Mouse (Mus musculus): ENCODE measurements around the gene Sox10. TPM values are rescaled to one million over a fixed set of nuclear protein-coding genes. Genes with fewer than 3 reads are reported as not detected.

Sox10 gene
- polyA plus RNA-seq, 1 experiment: 0.43 TPM

- Histone ChIP-seq H3K27me3 (ENCODE audit: control insufficient read depth, insufficient read depth, low read length, poor library complexity, severe bottlenecking) (no peaks in the 10 kb centered on the region), H3K9me3 (replicated peaks; ENCODE audit: control insufficient read depth, insufficient read depth, low read length, poor library complexity, severe bottlenecking) (no peaks in the 10 kb centered on the region), H3K4me1 (ENCODE audit: control insufficient read depth, insufficient read depth, low read length) (peaks cover 2% of the 10 kb centered on the region), H3K4me3 (ENCODE audit: low read depth, low read length) (peak overlapping the region; percentile 84), H3K9ac (ENCODE audit: low read depth, poor library complexity, severe bottlenecking) (peak overlapping the region; percentile 35), H3K27ac (ENCODE audit: insufficient read depth, low read length) (no peak overlapping the region), H3K36me3 (ENCODE audit: control insufficient read depth, insufficient read depth, low read length, poor library complexity, severe bottlenecking) (peaks cover 19% of the 10 kb centered on the region)
- TF ChIP-seq EP300 (IDR thresholded peaks at IDR 0.05; ENCODE audit: insufficient read depth, low read depth, low read length): no peak
Measured at GRCm38 (mm10) chr15:79141566-79141917, 23.5 kb downstream of the Sox10 start.

- peak; percentile 90 for TF ChIP-seq POLR2A (IDR thresholded peaks at IDR 0.05; ENCODE audit: insufficient read depth, low read length)
- peak; percentile 39; the same call in 1 of the 2 replicates for TF ChIP-seq EP300 (IDR thresholded peaks at IDR 0.05; ENCODE audit: insufficient read depth, low read depth, low read length)
- no peak for TF ChIP-seq CTCF (IDR thresholded peaks at IDR 0.05; ENCODE audit: low read depth, low read length)
- peak within 1 kb of the TSS; percentile 35 for H3K9ac ChIP-seq (ENCODE audit: low read depth, poor library complexity, severe bottlenecking)
Measured at GRCm38 (mm10) chr15:79140866-79141565, 24.0 kb downstream of the Sox10 start, which contains the start of the genes Polr2f and 1700088E04Rik. Gene Polr2f (plus strand): TSS chr15:79141009. Gene 1700088E04Rik (minus strand): TSS chr15:79141253.

GRCm38 (mm10) chr15:79139640-79140039 lies 25.4 kb downstream of the Sox10 start:
- Histone ChIP-seq H3K4me1 (ENCODE audit: control insufficient read depth, insufficient read depth, low read length) (peaks cover 2% of the 10 kb centered on the region), H3K4me3 (ENCODE audit: low read depth, low read length) (no peak overlapping the region), H3K27me3 (ENCODE audit: control insufficient read depth, insufficient read depth, low read length, poor library complexity, severe bottlenecking) (no peaks in the 10 kb centered on the region), H3K9ac (ENCODE audit: low read depth, poor library complexity, severe bottlenecking) (no peak overlapping the region), H3K36me3 (ENCODE audit: control insufficient read depth, insufficient read depth, low read length, poor library complexity, severe bottlenecking) (peaks cover 7% of the 10 kb centered on the region), H3K9me3 (replicated peaks; ENCODE audit: control insufficient read depth, insufficient read depth, low read length, poor library complexity, severe bottlenecking) (no peaks in the 10 kb centered on the region), H3K27ac (ENCODE audit: insufficient read depth, low read length) (no peak overlapping the region)
- no peak for TF ChIP-seq POLR2A (IDR thresholded peaks at IDR 0.05; ENCODE audit: insufficient read depth, low read length)
- peak; percentile 51 for TF ChIP-seq CTCF (IDR thresholded peaks at IDR 0.05; ENCODE audit: low read depth, low read length)

More at GRCm38 (mm10) chr15:79140866-79141565, 24.0 kb downstream of the Sox10 start, which contains the start of the genes Polr2f and 1700088E04Rik:
- Histone ChIP-seq H3K4me1 (ENCODE audit: control insufficient read depth, insufficient read depth, low read length) (peaks cover 2% of the 10 kb centered on the region), H3K9me3 (replicated peaks; ENCODE audit: control insufficient read depth, insufficient read depth, low read length, poor library complexity, severe bottlenecking) (no peaks in the 10 kb centered on the region), H3K36me3 (ENCODE audit: control insufficient read depth, insufficient read depth, low read length, poor library complexity, severe bottlenecking) (peaks cover 16% of the 10 kb centered on the region), H3K27ac (ENCODE audit: insufficient read depth, low read length) (no peak within 1 kb of the TSS), H3K27me3 (ENCODE audit: control insufficient read depth, insufficient read depth, low read length, poor library complexity, severe bottlenecking) (no peaks in the 10 kb centered on the region), H3K4me3 (ENCODE audit: low read depth, low read length) (peak within 1 kb of the TSS; percentile 84)

- TF ChIP-seq CTCF (IDR thresholded peaks at IDR 0.05; ENCODE audit: low read depth, low read length): no peak
- TF ChIP-seq POLR2A (IDR thresholded peaks at IDR 0.05; ENCODE audit: insufficient read depth, low read length): no peak
- TF ChIP-seq EP300 (IDR thresholded peaks at IDR 0.05; ENCODE audit: insufficient read depth, low read depth, low read length): no peak
- H3K27ac ChIP-seq (ENCODE audit: insufficient read depth, low read length): no peak overlapping the region
Measured at GRCm38 (mm10) chr15:79135783-79136575, 29.1 kb downstream of the Sox10 start.

GRCm38 (mm10) chr15:79135332-79135731 lies 29.7 kb downstream of the Sox10 start:
- Histone ChIP-seq H3K27me3 (ENCODE audit: control insufficient read depth, insufficient read depth, low read length, poor library complexity, severe bottlenecking) (no peaks in the 10 kb centered on the region), H3K4me3 (ENCODE audit: low read depth, low read length) (no peak overlapping the region), H3K9me3 (replicated peaks; ENCODE audit: control insufficient read depth, insufficient read depth, low read length, poor library complexity, severe bottlenecking) (no peaks in the 10 kb centered on the region), H3K9ac (ENCODE audit: low read depth, poor library complexity, severe bottlenecking) (no peak overlapping the region), H3K36me3 (ENCODE audit: control insufficient read depth, insufficient read depth, low read length, poor library complexity, severe bottlenecking) (no peaks in the 10 kb centered on the region), H3K4me1 (ENCODE audit: control insufficient read depth, insufficient read depth, low read length) (peaks cover 2% of the 10 kb centered on the region), H3K27ac (ENCODE audit: insufficient read depth, low read length) (no peak overlapping the region)
- TF ChIP-seq POLR2A (IDR thresholded peaks at IDR 0.05; ENCODE audit: insufficient read depth, low read length) (no peak), EP300 (IDR thresholded peaks at IDR 0.05; ENCODE audit: insufficient read depth, low read depth, low read length) (no peak), CTCF (IDR thresholded peaks at IDR 0.05; ENCODE audit: low read depth, low read length) (no peak)

More at GRCm38 (mm10) chr15:79135783-79136575, 29.1 kb downstream of the Sox10 start:
- H3K36me3 ChIP-seq (ENCODE audit: control insufficient read depth, insufficient read depth, low read length, poor library complexity, severe bottlenecking): no peaks in the 10 kb centered on the region
- H3K4me1 ChIP-seq (ENCODE audit: control insufficient read depth, insufficient read depth, low read length): peaks cover 2% of the 10 kb centered on the region
- H3K9me3 ChIP-seq (replicated peaks; ENCODE audit: control insufficient read depth, insufficient read depth, low read length, poor library complexity, severe bottlenecking): no peaks in the 10 kb centered on the region
- no peaks in the 10 kb centered on the region for H3K27me3 ChIP-seq (ENCODE audit: control insufficient read depth, insufficient read depth, low read length, poor library complexity, severe bottlenecking)
- H3K9ac ChIP-seq (ENCODE audit: low read depth, poor library complexity, severe bottlenecking): no peak overlapping the region
- H3K4me3 ChIP-seq (ENCODE audit: low read depth, low read length): no peak overlapping the region
